Mouse (Mus musculus): ENCODE data around the gene Tnp2. TPM values are rescaled to one million over a fixed set of nuclear protein-coding genes. Genes with fewer than 3 reads are reported as not detected.

Tnp2 gene
- polyA plus RNA-seq, 1 experiment, result not detected

DNA sequence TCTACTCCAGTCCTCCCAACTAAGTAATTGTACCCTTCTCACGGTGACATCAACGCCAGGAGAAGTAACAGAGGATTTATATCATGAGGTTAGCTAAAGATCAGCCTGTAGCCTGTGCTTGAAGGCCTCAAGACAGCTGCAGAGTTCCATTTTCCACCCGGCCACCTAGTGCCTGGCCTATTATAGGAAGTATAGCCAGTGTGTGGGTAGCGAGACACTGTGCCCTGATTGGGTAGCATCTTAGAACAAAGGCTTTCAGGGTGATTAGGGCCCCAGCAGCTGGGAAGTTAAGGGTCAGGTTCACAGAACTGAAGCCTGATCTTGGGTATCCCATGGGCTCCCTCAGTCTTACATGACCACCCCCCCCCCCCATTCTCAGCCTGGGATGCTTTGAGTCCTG is 406 bp upstream of the Tnp2 start:
- DNase-seq (ENCODE audit: low spot score), result no peak

DNA sequence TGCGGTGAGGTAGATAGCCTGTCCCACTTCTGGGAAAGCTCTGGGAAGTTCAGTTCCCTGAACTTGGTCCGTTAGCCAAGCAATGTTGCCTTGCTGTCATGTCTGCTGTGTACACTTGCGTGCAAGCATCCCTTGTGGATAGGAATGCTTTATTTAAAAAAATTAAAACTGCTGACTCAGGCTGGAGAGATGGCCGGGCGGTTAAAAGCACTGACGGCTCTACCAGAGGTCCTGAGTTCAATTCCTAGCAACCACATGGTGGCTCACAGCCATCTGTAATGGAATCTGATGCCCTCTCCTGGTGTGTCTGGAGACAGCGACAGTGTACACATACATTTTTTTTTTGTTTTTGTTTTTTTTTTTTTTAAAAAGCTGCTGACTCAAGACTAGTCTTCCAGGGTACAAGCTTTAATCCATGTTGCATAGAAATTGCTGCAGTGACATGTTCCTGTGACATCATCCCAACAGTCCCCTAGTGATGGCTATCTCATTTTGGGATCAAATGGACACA is 857 bp downstream of the Tnp2 start:
- no peak for DNase-seq (ENCODE audit: low spot score)

DNA sequence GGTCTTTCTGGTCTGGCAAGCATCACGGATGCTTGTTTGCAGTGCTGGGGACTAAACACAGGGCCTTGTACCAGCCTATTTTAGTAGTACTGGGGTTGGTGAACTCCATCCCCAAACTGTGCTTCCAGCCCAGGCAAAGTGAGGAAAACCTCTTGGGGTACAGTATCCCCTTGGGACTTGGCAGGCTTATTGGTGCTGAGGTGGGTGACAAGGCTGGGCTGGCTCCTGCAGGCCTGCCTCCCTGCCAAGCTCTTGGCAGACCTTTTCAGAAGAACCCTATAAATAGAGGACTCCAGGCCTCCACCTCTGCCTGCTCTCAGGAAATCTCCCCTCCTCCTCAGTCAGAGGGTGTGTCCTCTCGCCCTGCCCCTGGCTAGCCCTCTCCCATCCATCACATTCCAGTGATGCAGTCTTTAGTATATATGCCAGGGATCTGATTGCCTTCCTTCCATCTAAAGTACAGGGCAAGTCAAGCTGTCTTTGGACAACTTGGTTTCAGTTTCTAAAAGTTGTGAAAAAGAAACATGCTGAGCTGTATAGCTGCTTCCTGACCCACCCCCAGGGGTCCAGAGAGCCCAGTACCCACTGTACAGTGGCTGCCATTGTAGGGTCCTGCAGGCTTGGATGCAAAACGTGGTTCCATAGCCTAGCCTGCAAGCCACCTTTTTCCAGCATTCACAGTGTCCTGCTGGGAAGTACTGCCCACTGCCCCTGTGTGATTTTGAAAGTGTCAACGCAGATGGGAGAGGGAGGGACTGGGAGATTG is 1.5 kb downstream of the Tnp2 start:
- no peak for DNase-seq (ENCODE audit: low spot score)

DNA sequence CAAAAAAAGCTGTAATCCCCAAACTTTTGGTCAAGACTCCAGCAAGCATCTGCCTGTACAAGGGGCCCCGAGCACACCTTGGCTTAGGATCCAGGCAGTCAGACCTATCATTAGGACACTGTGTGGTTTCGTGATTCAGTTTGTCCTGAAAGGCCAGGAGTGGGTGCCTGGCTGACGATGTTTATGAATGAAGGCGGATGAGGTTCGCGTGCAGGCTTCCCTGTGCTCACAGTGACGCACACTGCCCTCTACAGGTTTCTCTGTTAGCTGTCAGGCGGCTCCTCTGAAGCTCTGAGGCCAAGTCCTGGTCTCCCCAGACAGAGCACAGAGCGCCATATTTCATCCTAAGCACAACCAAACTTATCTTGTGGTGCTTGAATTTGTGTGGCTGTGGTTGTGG is 2.2 kb downstream of the Tnp2 start:
- DNase-seq (ENCODE audit: low spot score), result peak; percentile 43

DNA sequence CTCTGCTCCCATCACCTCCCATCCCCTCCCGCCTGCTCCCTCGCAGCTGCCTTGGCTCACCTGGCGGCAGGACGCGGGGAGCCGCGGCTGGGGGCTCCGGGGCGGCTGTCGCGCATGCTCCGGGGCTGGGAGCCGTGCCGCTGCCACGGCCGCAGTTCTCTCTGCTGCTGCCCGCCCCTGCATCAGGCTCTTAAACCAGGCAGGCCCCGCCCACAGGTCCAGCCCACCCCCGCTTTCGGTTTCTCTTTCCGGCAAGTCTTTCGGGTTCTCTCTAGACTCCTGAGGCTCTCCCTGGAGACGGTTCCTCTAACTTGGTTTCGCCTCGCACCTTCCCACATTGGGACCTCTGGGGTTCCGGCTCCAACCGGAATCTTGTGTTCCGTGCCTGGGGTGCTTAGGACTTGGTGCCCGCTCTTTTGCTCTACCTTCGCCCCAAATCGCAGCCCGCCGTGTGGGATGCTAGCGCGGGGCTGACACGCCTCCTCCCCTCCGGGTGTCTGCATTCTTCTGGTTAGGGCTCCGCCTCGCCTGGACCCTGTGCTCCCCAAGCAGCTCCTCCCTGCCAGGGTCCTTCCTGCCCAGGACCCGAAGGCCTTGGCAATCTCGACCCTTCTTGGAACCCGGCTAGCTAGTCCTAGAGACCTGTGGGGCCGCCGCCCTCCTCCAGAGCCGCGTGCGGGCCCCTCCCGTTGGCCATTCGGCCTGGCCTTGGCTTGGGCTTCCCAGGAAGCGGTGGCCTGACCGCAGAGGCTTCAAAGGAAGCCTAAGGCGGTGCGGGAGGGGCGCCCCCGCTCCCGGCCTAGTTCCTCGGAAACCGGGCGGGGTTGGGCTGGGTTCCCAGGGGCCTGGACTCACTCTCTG is 2.9 kb downstream of the Tnp2 start, which contains the start of gene Socs1:
Gene Socs1 (minus strand): TSS at position 166 of the 861 bp plus-strand sequence.
- peak; percentile 79 for DNase-seq (ENCODE audit: low spot score)

DNA sequence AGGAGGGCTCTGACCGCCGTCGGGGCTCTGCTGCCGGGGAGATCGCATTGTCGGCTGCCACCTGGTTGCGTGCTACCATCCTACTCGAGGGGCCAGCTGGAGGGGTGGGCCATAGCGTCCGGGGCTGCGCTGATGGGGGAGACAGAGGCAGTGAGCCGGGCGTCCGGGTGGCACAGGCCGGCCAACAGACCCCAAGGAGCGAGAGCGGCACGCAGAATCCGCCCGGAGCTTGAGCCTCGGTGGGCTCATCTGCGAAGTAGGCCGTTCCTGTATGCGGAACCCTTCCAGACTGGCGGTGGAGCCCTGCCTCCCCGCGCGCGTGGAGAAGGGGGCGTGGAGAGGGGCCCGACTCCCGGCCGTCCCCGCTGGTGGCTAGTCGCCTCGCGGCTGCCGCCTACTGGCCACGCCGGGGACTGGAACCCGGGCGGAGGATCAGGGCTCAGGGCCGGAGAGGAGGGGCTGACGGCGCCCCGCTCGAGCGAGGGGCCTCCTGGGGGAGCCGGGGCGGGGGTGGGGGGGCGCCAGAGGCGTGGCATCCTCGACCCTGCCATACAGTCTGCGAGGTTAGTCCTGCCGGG is 3.6 kb downstream of the Tnp2 start:
- DNase-seq (ENCODE audit: low spot score), result peak; percentile 93

DNA sequence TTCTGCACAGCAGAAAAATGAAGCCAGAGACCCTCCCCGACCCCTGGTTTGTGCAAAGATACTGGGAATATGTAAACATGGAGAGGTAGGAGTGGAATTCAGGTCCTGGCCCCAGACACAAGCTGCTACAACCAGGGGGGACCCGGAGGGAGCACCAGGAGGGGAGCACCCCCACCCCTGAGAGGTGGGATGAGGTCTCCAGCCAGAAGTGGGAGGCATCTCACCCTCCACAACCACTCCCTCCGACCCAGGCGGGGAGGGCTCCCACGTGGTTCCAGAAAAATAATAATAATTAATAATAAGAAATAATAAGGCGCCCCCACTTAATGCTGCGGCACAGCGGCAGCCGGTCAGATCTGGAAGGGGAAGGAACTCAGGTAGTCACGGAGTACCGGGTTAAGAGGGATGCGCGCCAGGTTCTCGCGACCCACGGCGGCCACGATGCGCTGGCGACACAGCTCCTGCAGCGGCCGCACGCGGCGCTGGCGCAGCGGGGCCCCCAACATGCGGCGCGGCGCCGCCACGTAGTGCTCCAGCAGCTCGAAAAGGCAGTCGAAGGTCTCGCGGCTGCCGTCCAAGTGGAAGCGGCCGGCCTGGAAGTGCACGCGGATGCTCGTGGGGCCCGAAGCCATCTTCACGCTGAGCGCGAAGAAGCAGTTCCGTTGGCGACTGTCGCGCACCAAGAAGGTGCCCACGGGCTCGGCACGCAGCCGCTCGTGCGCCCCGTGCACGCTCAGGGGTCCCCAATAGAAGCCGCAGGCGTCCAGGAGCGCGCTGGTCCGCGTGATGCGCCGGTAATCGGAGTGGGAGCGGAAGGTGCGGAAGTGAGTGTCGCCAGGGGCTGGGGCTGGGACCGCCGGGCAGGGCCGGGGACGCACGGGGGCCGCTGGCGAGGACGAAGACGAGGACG is 4.3 kb downstream of the Tnp2 start:
- peak; percentile 43 for DNase-seq (ENCODE audit: low spot score)

DNA sequence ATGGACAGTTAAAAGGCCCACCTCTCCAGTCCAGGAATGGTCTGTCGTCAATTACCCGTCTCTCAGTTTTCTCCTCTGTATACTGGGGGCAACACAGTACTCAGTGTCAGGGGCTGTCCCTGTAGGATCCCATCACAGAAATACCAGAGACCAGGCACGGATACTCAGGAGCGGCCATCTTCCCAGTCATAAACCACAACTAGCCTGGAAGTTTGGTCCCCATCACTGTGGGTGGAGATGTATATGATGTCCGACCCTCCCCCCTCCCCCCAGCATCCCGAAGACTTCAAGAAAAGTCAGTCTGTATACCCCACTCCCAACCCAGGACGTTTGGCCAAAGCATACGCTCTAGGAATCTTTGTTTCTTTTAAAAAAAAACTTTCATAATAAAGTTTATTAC is 5.0 kb downstream of the Tnp2 start:
- DNase-seq (ENCODE audit: low spot score), result no peak

DNA sequence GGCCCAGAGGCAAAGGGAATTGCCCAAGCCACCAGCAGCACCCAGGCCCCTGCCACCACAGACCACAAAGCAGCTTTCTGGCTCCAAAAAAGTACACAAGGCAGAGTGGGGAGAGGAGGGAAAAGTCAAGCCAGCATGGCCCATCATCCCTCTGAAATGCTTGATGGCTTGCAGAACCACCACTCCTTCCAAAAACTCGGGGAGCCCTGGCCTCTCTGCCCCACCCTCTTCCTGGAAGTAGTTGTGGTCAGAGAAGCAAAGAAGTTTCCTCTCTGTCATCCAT is 5.4 kb downstream of the Tnp2 start:
- DNase-seq (ENCODE audit: low spot score), result no peak

DNA sequence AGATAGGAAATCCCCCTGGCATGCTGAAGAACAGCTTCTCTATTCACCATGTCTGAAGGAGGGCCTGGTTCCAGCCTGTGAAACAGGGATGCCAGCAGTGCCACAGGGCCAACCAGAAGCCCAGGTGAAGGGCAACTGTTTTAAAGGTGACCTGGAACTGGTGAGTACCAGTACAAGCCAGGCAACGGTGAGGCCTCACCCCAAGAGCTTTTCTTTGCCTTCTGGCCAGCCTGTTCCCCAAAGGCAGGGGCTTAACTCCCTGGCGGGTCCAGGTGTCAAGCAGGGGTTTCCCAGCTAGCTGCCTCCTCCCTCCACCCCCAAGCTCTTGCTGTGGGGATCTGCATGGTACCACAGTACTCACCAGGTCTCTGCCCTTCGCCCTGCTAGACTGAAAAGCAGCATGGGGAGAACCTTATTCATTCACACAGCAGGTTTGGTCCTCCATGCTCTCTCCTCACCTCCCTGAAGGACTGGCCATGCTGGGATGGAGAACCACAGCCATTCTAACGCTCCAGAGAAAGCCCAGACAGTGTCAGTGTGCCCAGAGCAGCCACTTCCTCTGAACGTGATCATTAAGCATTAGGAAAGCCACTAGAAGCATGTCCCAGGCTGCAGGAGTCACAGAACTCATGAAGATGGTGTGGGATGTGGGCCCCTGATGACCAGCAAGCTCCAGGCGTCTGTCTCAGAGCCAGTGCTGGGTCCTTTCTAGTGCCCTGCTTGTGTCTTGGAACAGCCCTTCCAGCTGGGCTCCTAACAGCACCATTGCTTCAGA is 5.9 kb downstream of the Tnp2 start:
- DNase-seq (ENCODE audit: low spot score), result no peak

DNA sequence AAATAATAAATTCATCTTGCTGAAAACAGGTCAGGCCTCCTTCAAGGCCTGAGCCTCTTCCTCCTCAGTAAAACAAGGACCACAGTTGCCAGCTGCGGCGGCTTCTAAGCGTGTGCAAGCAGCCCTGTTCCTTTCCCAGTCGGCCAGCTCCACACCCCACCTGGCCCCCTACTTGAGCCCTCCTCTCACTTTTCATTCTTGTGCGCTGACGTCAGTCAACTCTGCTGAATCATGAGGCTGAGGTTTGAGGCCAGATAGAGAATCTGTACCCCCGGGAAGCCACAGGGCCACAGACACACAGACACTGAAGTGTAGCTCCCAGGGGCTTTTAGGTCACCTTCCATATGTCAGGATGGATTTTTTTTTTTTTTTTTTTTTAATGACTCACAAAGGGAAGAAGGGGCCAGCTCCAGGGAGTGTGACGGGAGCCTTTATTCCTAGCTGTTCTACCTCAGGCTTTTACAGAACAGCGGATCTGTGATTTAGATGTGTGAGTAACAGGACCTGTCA is 6.5 kb downstream of the Tnp2 start:
- no peak for DNase-seq (ENCODE audit: low spot score)

DNA sequence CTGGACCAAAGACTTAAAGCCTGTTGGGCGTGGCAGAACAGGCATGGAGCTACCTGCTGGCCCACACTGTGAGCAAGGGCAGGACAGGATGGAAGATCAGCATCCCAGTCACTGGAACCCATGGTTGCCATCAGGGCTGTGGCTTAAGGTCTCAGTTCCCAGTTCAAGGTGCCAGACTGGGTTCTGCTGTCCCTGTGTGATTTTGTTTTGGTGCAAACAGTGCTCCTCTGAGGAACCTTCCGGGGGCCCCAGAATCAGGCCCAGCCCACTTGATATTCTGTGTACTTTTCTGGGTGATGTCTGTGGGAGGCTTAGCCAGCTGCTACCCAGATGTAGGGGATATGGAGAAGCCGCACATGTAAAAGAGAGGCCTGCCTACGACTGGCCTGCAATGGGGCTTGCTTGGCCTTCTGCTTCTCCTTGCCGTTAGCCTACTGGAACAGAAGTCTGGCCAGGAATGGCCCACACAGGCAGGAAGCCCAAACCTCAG is 7.8 kb downstream of the Tnp2 start:
- DNase-seq (ENCODE audit: low spot score), result no peak

DNA sequence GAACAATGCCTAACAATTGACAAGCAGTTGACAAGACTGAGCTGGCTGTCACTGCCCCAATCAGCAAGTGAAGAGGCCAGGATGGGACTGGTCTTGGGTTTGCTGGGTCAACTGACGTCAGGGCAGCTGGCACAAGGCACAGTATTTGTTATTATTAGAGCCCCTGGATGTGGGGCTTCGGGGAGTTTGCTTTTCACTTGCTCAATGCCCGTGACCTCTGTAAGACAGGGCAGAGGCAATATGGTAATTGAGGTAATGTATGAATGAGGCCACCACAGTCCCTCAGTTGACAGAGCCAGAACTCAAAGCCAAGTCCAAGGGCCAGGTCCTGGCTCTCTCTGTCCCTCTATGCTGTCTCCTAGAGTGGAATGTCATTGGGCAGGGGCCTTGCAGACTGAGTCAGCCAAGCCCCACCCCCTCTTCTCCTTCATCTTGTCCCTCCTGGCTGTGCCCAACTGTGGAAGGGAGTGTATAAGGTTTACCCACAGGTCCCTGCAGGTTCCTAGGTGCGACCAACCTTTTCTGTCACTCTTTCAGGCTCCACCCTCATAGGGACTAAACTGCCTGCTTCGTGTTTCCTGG is 10.8 kb downstream of the Tnp2 start:
- no peak for DNase-seq (ENCODE audit: low spot score)

DNA sequence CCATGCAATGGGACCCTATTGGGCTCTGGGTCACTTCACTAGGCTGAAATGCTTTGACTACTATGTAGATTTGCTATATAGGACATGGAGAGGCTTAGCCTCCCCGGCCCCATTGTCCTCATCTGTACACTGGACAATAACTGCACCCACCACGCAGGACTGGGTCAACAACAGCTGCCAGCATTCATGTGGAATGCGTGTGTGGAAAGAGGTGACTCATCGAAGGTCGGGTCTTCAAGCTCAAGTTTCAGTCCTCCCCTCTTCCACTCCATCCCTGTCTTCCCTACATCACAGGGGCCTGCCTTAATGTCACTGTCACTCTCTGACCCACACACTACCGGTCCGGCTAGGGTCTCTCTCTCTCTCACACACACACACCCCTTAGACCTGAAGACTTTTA is 12.1 kb downstream of the Tnp2 start:
- no peak for DNase-seq (ENCODE audit: low spot score)

DNA sequence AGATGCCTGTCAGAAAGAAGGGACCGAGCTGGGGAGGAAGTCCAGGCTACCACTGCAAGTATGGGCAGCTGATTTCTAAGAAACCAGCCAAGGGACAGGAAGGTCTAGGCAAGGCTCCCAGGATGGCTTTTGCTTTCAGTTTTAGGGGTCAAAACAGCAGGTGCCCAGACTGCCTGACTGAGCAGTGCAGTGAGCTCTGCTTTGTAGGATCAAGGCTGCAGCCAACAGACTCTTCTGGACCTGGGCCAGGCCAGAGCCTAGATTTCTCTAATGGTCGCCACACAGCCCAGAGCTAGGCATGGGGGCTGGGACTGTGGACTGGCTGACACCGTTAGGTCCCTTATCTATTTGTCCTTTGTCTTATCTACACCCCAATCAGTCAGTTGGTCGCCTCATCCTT is 13.7 kb downstream of the Tnp2 start:
- no peak for DNase-seq (ENCODE audit: low spot score)

DNA sequence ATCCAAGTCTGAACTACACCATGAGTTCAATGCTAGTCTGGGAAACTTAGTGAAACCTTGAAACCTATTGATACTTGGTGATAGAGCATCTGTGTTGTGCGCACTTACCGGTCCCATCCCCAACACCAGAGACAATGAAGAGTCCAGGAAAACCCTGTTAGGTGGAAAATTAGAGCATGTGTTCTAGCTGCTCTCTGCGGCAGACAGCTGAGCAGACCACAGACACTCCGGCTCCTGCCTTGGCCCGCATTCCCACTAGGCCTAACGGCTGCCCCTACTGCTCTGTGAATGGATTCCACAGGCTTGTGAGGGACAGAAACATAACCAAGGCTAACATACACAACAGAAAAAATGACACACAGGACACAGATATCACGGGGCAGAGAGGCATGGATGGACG is 14.9 kb downstream of the Tnp2 start:
- DNase-seq (ENCODE audit: low spot score), result no peak

DNA sequence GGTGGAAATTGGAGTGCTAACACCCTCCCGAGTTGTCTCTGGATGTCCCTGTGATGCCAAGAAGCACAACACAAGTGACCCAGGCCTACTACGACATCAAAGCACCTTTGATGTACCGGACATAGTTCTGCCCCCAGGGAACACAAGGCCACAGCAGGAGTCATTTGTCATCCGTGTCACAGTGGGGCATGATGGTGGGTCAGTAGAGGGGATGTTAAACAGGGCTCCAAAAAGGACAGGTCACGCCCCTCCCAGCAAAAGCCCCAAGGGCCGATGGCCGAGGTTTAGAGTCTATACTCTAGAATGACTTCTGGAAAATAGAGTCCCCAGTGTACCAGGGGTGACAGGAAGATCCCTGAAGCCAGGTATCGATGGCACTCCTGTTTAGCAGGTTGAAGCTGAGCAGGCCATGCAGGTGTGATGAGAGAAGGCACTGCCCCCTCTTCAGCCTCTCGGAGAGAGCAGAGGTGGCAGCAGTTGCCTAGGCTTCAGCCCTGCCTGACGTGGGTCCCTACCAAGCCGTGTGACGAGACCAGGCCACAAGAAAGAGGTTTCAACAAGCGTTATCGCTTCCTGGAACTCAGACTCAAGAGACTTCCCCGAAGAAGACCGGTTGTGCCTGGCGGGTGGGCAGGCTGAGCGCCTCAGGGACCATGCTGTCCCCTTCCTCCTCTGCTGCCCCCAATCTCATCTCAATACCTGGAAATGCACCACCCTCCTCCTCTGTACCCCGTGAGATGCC is 16.5 kb downstream of the Tnp2 start:
- no peak for DNase-seq (ENCODE audit: low spot score)

DNA sequence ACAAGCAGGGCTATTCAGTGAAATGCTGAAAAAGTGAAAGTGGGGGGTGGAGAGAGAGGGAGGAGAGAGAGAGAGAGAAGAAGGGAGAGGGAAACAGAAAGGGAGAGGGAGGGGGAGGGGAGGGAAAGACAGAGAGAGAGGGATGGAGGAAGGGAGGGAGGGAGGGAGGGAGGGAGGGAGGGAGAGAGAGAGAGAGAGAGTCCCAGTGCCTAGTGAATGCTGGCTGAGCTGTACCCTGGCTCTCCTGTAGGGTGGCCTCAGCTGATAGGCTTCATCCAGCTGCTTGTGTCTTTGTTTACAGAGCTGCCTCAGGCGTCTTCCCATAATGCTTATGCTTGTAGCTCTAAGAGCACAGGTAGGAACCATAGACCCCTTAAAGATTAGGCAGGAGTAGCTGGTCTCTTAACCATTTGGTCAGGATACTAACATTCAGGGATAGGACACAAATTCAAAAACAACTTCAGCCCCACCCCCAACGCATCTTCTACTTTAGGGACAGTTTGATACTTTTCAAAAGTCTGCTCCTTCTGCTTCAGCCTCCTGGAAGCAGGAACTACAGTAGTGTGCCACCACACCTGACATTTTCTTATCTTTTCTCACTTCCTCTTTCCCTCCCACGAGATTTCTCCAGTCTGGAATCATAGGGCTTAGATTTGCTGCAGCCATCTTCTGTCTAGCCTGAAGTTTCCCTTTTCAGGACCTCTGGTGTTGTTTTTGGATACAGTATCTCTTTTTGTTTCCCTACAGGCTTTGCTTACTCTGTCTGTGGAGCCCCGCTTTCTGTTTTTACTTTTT is 17.7 kb downstream of the Tnp2 start:
- no peak for DNase-seq (ENCODE audit: low spot score)

DNA sequence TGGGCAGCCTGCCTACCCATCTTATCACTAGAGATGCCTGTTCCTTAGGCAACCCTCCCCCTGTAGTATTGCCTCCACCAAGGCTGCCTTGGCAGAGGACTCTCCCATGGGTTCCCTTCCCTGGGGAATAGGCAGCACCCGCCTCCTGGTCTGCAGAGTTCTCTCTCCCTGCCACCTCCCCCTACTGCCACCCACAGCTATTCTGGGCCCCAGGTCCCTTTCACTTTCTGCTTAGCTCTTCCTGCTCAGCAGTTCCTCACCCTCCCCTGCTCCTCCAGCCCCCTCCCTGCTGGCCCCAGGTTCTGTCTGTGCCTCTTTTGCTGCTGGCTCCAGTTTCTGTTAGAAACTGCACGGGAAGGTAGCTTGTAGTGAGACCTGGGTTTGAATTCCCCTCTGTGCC is 18.8 kb downstream of the Tnp2 start:
- DNase-seq (ENCODE audit: low spot score), result no peak

Data from urinary bladder, adult 2 months (tissue).